Mouse (Mus musculus): ENCODE measurements around the gene Dtd2. TPM values are rescaled to one million over a fixed set of nuclear protein-coding genes. Genes with fewer than 3 reads are reported as not detected.

The Dtd2 gene
- polyA plus RNA-seq, 1 experiment from 2014 or later = 20.2 TPM

DNA sequence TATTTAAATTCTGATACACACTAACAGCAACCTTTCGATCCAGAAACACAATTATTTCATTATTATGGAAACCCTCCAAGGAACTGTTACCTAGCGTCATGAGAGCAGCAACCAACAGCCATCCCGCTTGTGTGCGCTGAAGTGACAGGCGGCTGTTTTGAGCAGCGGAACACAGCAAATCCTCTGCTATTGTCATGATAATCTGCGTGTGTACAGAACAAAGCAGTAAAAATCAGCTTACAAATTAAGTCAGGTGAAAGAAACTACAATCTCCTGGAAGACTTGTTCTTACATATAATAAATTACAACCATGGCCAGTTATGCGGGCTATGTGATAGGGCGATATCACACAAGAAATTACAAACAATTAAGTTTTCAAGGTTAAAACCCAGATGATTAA is 61.0 kb downstream of the Dtd2 start:
- Histone ChIP-seq H3K27me3 (replicated peaks) (no peaks in the 10 kb centered on the region), H3K9me3 (replicated peaks) (no peaks in the 10 kb centered on the region), H3K9ac (no peak overlapping the region), H3K36me3 (peaks cover 83% of the 10 kb centered on the region), H3K27ac (no peak overlapping the region), H3K4me3 (no peak overlapping the region), H3K4me2 (no peak overlapping the region), H3K4me1 (no peaks in the 10 kb centered on the region)
- 91% methylated on average over 9 of the region's 9 CpGs for WGBS (ENCODE audit: insufficient replicate concordance)
- no peak for ATAC-seq

- Histone ChIP-seq H3K27me3 (replicated peaks) (no peaks in the 10 kb centered on the region), H3K9me3 (replicated peaks) (no peaks in the 10 kb centered on the region), H3K36me3 (peaks cover 84% of the 10 kb centered on the region), H3K4me2 (no peak overlapping the region), H3K27ac (no peak overlapping the region), H3K4me3 (no peak overlapping the region), H3K9ac (no peak overlapping the region), H3K4me1 (no peaks in the 10 kb centered on the region)
- no peak for ATAC-seq
- 71% methylated on average over 4 of the region's 4 CpGs for WGBS (ENCODE audit: insufficient replicate concordance)
Observed at GRCm38 (mm10) chr12:51939848-51940247, 66.5 kb downstream of the Dtd2 start.

Other genes starting within 250 kb of the Dtd2 start
- 48.0 and 48.4 TPM in 2 replicates for gene Hectd1, start 177.0 kb downstream of the Dtd2 start, polyA plus RNA-seq (2016; fragmentation: Nextera tagmentation; extraction: Ambion mirVana)
- gene Heatr5a, start 35.2 kb downstream of the Dtd2 start, polyA plus RNA-seq (2016; fragmentation: Nextera tagmentation; extraction: Ambion mirVana) = 12.7 and 13.8 TPM in 2 replicates
- not detected in 2 replicates for gene Gpr33, start 21.6 kb upstream of the Dtd2 start, polyA plus RNA-seq (2016; fragmentation: Nextera tagmentation; extraction: Ambion mirVana)
- 7.0 and 7.6 TPM in 2 replicates for gene Nubpl, start 91.2 kb upstream of the Dtd2 start, polyA plus RNA-seq (2016; fragmentation: Nextera tagmentation; extraction: Ambion mirVana)